21 mouse cellular contexts compared by ENCODE assay signal in genomic region chr3:114570978-114571377, GRCm38 (mm10).
"Had no signal": no experiment of that assay in that cellular context is flagged by ENCODE, and none has a peak within 500 bp of the region (broad histone marks: within the 10 kb centered on the region; RNA-seq: fewer than 3 reads in every experiment).

No protein-coding gene starts in this region.

- H3K27ac ChIP-seq: intestine, embryonic 15.5 days; kidney, embryonic 15.5 days; limb, embryonic 10.5 days; limb, embryonic 13.5 days; liver, embryonic 13.5 days; lung, embryonic 15.5 days; macrophage; midbrain, embryonic 12.5 days; midbrain, embryonic 15.5 days; neural tube, embryonic 12.5 days; neural tube, embryonic 15.5 days had no signal

- H3K36me3 ChIP-seq: intestine, embryonic 15.5 days; kidney, embryonic 15.5 days; limb, embryonic 10.5 days; limb, embryonic 13.5 days; liver, embryonic 13.5 days; lung, embryonic 15.5 days; midbrain, embryonic 12.5 days; midbrain, embryonic 15.5 days; neural tube, embryonic 12.5 days; neural tube, embryonic 15.5 days had no signal

- H3K27me3 ChIP-seq: intestine, embryonic 15.5 days; kidney, embryonic 15.5 days; limb, embryonic 13.5 days; liver, embryonic 13.5 days; lung, embryonic 15.5 days; midbrain, embryonic 12.5 days; midbrain, embryonic 15.5 days; neural tube, embryonic 12.5 days; neural tube, embryonic 15.5 days had no signal

- ATAC-seq: intestine, embryonic 15.5 days; midbrain, embryonic 15.5 days had no signal

- H3K9me3 ChIP-seq: intestine, embryonic 15.5 days; kidney, embryonic 15.5 days; limb, embryonic 10.5 days; limb, embryonic 13.5 days; liver, embryonic 13.5 days; lung, embryonic 15.5 days; midbrain, embryonic 12.5 days; midbrain, embryonic 15.5 days; neural tube, embryonic 12.5 days; neural tube, embryonic 15.5 days had no signal

- H3K4me2 ChIP-seq: intestine, embryonic 15.5 days; kidney, embryonic 15.5 days; limb, embryonic 13.5 days; liver, embryonic 13.5 days; lung, embryonic 15.5 days; midbrain, embryonic 12.5 days; midbrain, embryonic 15.5 days; neural tube, embryonic 12.5 days; neural tube, embryonic 15.5 days had no signal

- H3K4me1 ChIP-seq: intestine, embryonic 15.5 days; kidney, embryonic 15.5 days; limb, embryonic 10.5 days; limb, embryonic 13.5 days; liver, embryonic 13.5 days; lung, embryonic 15.5 days; midbrain, embryonic 12.5 days; midbrain, embryonic 15.5 days; neural tube, embryonic 12.5 days; neural tube, embryonic 15.5 days had no signal

- DNase-seq: kidney, adult 11 months; kidney, adult 8-10 months; kidney, postnatal 14 days; kidney, postnatal 4 days; liver, embryonic 13.5 days; lung, adult 18-20 months; retina, postnatal 1 day; right cerebral cortex, postnatal 25 days; spleen, adult 18-20 months; thymus, adult 18-20 months; thymus, postnatal 36 days had no signal

- H3K9ac ChIP-seq: intestine, embryonic 15.5 days; kidney, embryonic 15.5 days; limb, embryonic 13.5 days; liver, embryonic 13.5 days; lung, embryonic 15.5 days; midbrain, embryonic 12.5 days; midbrain, embryonic 15.5 days; neural tube, embryonic 12.5 days; neural tube, embryonic 15.5 days had no signal

- H3K4me3 ChIP-seq: intestine, embryonic 15.5 days; kidney, embryonic 15.5 days; limb, embryonic 10.5 days; limb, embryonic 13.5 days; liver, embryonic 13.5 days; lung, embryonic 15.5 days; midbrain, embryonic 12.5 days; midbrain, embryonic 15.5 days; neural tube, embryonic 12.5 days; neural tube, embryonic 15.5 days had no signal
